Mouse (Mus musculus): ENCODE measurements around the gene Olfr145. TPM values are rescaled to one million over a fixed set of nuclear protein-coding genes. Genes with fewer than 3 reads are reported as not detected.

The Olfr145 gene
- not detected for polyA plus RNA-seq (2014; fragmentation: Illumina TruSeq; extraction: RNeasy Lipid Tissue Mini Kit (QIAGEN cat#74804); ENCODE audit: low read depth, low replicate concordance)

GRCm38 (mm10) chr9:37896661-37897060 is at the start of gene Olfr145:
TSS of gene Olfr145 (plus strand) at chr9:37896724.

GRCm38 (mm10) chr9:37853969-37854368 is 42.6 kb upstream of the Olfr145 start, which contains the start of gene Olfr877:
TSS of gene Olfr877 (plus strand) at chr9:37854269.

GRCm38 (mm10) chr9:37917540-37917939 is 21.0 kb downstream of the Olfr145 start, which contains the start of gene Olfr878:
TSS of gene Olfr878 (plus strand) at chr9:37917840.

Other genes starting within 250 kb of the Olfr145 start
- gene Tbrg1, start 239.4 kb upstream of the Olfr145 start, polyA plus RNA-seq (2014; fragmentation: Illumina TruSeq; extraction: RNeasy Lipid Tissue Mini Kit (QIAGEN cat#74804); ENCODE audit: low read depth, low replicate concordance), result 44.5 TPM
- gene Panx3, start 227.5 kb upstream of the Olfr145 start, polyA plus RNA-seq (2014; fragmentation: Illumina TruSeq; extraction: RNeasy Lipid Tissue Mini Kit (QIAGEN cat#74804); ENCODE audit: low read depth, low replicate concordance), result not detected
- gene Olfr160, start 180.5 kb upstream of the Olfr145 start, polyA plus RNA-seq (2014; fragmentation: Illumina TruSeq; extraction: RNeasy Lipid Tissue Mini Kit (QIAGEN cat#74804); ENCODE audit: low read depth, low replicate concordance), result not detected
- gene Olfr874, start 151.6 kb upstream of the Olfr145 start, polyA plus RNA-seq (2014; fragmentation: Illumina TruSeq; extraction: RNeasy Lipid Tissue Mini Kit (QIAGEN cat#74804); ENCODE audit: low read depth, low replicate concordance), result not detected
- gene Olfr875, start 124.9 kb upstream of the Olfr145 start, polyA plus RNA-seq (2014; fragmentation: Illumina TruSeq; extraction: RNeasy Lipid Tissue Mini Kit (QIAGEN cat#74804); ENCODE audit: low read depth, low replicate concordance), result not detected
- gene Olfr876, start 93.7 kb upstream of the Olfr145 start, polyA plus RNA-seq (2014; fragmentation: Illumina TruSeq; extraction: RNeasy Lipid Tissue Mini Kit (QIAGEN cat#74804); ENCODE audit: low read depth, low replicate concordance), result not detected
- gene Olfr877, start 42.5 kb upstream of the Olfr145 start, polyA plus RNA-seq (2014; fragmentation: Illumina TruSeq; extraction: RNeasy Lipid Tissue Mini Kit (QIAGEN cat#74804); ENCODE audit: low read depth, low replicate concordance), result not detected
- gene Olfr878, start 21.1 kb downstream of the Olfr145 start, polyA plus RNA-seq (2014; fragmentation: Illumina TruSeq; extraction: RNeasy Lipid Tissue Mini Kit (QIAGEN cat#74804); ENCODE audit: low read depth, low replicate concordance), result not detected
- gene Olfr881, start 95.1 kb downstream of the Olfr145 start, polyA plus RNA-seq (2014; fragmentation: Illumina TruSeq; extraction: RNeasy Lipid Tissue Mini Kit (QIAGEN cat#74804); ENCODE audit: low read depth, low replicate concordance), result not detected
- not detected for gene Olfr883, start 129.1 kb downstream of the Olfr145 start, polyA plus RNA-seq (2014; fragmentation: Illumina TruSeq; extraction: RNeasy Lipid Tissue Mini Kit (QIAGEN cat#74804); ENCODE audit: low read depth, low replicate concordance)
- not detected for gene Olfr884, start 149.8 kb downstream of the Olfr145 start, polyA plus RNA-seq (2014; fragmentation: Illumina TruSeq; extraction: RNeasy Lipid Tissue Mini Kit (QIAGEN cat#74804); ENCODE audit: low read depth, low replicate concordance)
- gene Olfr885, start 164.6 kb downstream of the Olfr145 start, polyA plus RNA-seq (2014; fragmentation: Illumina TruSeq; extraction: RNeasy Lipid Tissue Mini Kit (QIAGEN cat#74804); ENCODE audit: low read depth, low replicate concordance), result not detected
- not detected for gene Olfr887, start 187.3 kb downstream of the Olfr145 start, polyA plus RNA-seq (2014; fragmentation: Illumina TruSeq; extraction: RNeasy Lipid Tissue Mini Kit (QIAGEN cat#74804); ENCODE audit: low read depth, low replicate concordance)
- not detected for gene Olfr888, start 211.4 kb downstream of the Olfr145 start, polyA plus RNA-seq (2014; fragmentation: Illumina TruSeq; extraction: RNeasy Lipid Tissue Mini Kit (QIAGEN cat#74804); ENCODE audit: low read depth, low replicate concordance)
- not detected for gene Olfr889, start 218.5 kb downstream of the Olfr145 start, polyA plus RNA-seq (2014; fragmentation: Illumina TruSeq; extraction: RNeasy Lipid Tissue Mini Kit (QIAGEN cat#74804); ENCODE audit: low read depth, low replicate concordance)
- gene Olfr890, start 245.8 kb downstream of the Olfr145 start, polyA plus RNA-seq (2014; fragmentation: Illumina TruSeq; extraction: RNeasy Lipid Tissue Mini Kit (QIAGEN cat#74804); ENCODE audit: low read depth, low replicate concordance), result not detected